Mouse (Mus musculus) macrophage (primary cell): ENCODE results near the gene Edf1. TPM values are rescaled to one million over a fixed set of nuclear protein-coding genes. Genes with fewer than 3 reads are reported as not detected.

ENCODE experiments used
- polyA plus RNA-seq: library from polyadenylated mRNA; stranded (reverse); fragments of 250-400 nt; gene quantifications from 3 replicates; pipeline ENCODE4 v1.2.4, GENCODE M21; 2018; ENCODE audit warnings: inconsistent platforms

Gene Edf1
- polyA plus RNA-seq, 1 experiment from 2014 or later: 258 TPM

Other genes starting within 250 kb of the Edf1 start
- not detected in 3 replicates for gene Grin1, start 238.7 kb upstream of the Edf1 start, polyA plus RNA-seq
- gene Man1b1, start 225.5 kb upstream of the Edf1 start, polyA plus RNA-seq: 36.0 to 43.5 TPM (median 43.4 TPM) in 3 replicates
- 101 to 192 TPM (median 107 TPM) in 3 replicates for gene Dpp7, start 201.5 kb upstream of the Edf1 start, polyA plus RNA-seq
- gene Uap1l1, start 192.2 kb upstream of the Edf1 start, polyA plus RNA-seq: 55.8 to 128 TPM (median 119 TPM) in 3 replicates
- 0.13 to 0.73 TPM in 2 of 3 replicates, not detected in the other for gene Sapcd2, start 185.5 kb upstream of the Edf1 start, polyA plus RNA-seq
- gene Entpd2, start 162.0 kb upstream of the Edf1 start, polyA plus RNA-seq: 0.07 TPM in 1 of 3 replicates, not detected in the others
- 1.2 to 2.9 TPM (median 2.5 TPM) in 3 replicates for gene Npdc1, start 158.5 kb upstream of the Edf1 start, polyA plus RNA-seq
- 1.3 to 2.4 TPM (median 2.2 TPM) in 3 replicates for gene Fut7, start 134.6 kb upstream of the Edf1 start, polyA plus RNA-seq
- gene Abca2, start 129.1 kb upstream of the Edf1 start, polyA plus RNA-seq: 9.5 to 19.7 TPM (median 13.5 TPM) in 3 replicates
- not detected in 3 replicates for gene Clic3, start 101.0 kb upstream of the Edf1 start, polyA plus RNA-seq
- gene Paxx, start 96.8 kb upstream of the Edf1 start, polyA plus RNA-seq: 6.0 to 12.9 TPM (median 6.4 TPM) in 3 replicates
- gene Ptgds, start 87.8 kb upstream of the Edf1 start, polyA plus RNA-seq: not detected in 3 replicates
- not detected in 3 replicates for gene Lcn12, start 63.9 kb upstream of the Edf1 start, polyA plus RNA-seq
- gene Fbxw5, start 57.1 kb upstream of the Edf1 start, polyA plus RNA-seq: 21.9 to 35.3 TPM (median 28.7 TPM) in 3 replicates
- gene C8g, start 56.1 kb upstream of the Edf1 start, polyA plus RNA-seq: 0.14 to 2.1 TPM in 2 of 3 replicates, not detected in the other
- gene Traf2, start 10.9 kb upstream of the Edf1 start, polyA plus RNA-seq: 6.2 to 13.5 TPM (median 12.4 TPM) in 3 replicates
- 0.04 to 0.60 TPM (median 0.15 TPM) in 3 replicates for gene Mamdc4, start 17.0 kb downstream of the Edf1 start, polyA plus RNA-seq
- 9.0 to 13.7 TPM (median 13.0 TPM) in 3 replicates for gene Phpt1, start 17.4 kb downstream of the Edf1 start, polyA plus RNA-seq
- 0.07 to 0.50 TPM (median 0.26 TPM) in 3 replicates for gene Ajm1, start 23.9 kb downstream of the Edf1 start, polyA plus RNA-seq
- 48.4 to 64.3 TPM (median 52.1 TPM) in 3 replicates for gene Rabl6, start 50.7 kb downstream of the Edf1 start, polyA plus RNA-seq
- not detected in 3 replicates for gene Ccdc183, start 59.8 kb downstream of the Edf1 start, polyA plus RNA-seq
- gene Tmem141, start 64.2 kb downstream of the Edf1 start, polyA plus RNA-seq: 22.2 to 28.7 TPM (median 23.3 TPM) in 3 replicates
- gene Fcna, start 70.2 kb downstream of the Edf1 start, polyA plus RNA-seq: 12.7 to 19.5 TPM (median 16.6 TPM) in 3 replicates
- gene Lcn8, start 95.3 kb downstream of the Edf1 start, polyA plus RNA-seq: not detected in 3 replicates
- not detected in 3 replicates for gene Lcn5, start 100.1 kb downstream of the Edf1 start, polyA plus RNA-seq
- not detected in 3 replicates for gene Lcn6, start 118.9 kb downstream of the Edf1 start, polyA plus RNA-seq
- not detected in 3 replicates for gene Lcn10, start 124.9 kb downstream of the Edf1 start, polyA plus RNA-seq
- not detected in 3 replicates for gene Obp2a, start 142.2 kb downstream of the Edf1 start, polyA plus RNA-seq
- 8.6 to 19.6 TPM (median 15.7 TPM) in 3 replicates for gene Bmyc, start 148.9 kb downstream of the Edf1 start, polyA plus RNA-seq
- not detected in 3 replicates for gene Obp2b, start 179.2 kb downstream of the Edf1 start, polyA plus RNA-seq
- gene Lcn3, start 207.7 kb downstream of the Edf1 start, polyA plus RNA-seq: not detected in 3 replicates
- not detected in 3 replicates for gene Lcn11, start 219.2 kb downstream of the Edf1 start, polyA plus RNA-seq
- not detected in 3 replicates for gene Gm13539, start 224.4 kb downstream of the Edf1 start, polyA plus RNA-seq